In the genomic region with DNA sequence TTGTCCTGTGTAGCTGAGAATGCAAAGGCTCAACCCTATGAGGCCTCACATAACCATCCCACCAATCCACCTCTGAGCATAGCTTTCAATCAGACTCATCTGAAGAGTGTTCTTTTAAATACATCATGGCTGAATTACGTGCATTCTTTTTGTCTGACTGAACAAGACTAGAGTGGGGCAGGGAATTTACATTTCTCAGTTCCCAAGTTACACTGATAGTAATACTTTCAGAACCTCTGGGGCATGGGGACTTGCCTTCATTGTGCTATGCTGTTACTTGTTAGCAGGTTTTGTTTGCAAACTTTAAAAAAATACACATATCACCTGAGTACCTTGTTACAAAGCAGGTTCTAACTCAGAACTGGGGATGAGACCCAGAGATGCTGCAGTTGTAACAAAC, we compare ENCODE assay signal across 39 mouse cellular contexts. TPM values are rescaled to one million over a fixed set of nuclear protein-coding genes. Genes with fewer than 3 reads are reported as not detected.
"Had no signal": no experiment of that assay in that cellular context is flagged by ENCODE, and none has a peak within 500 bp of the region (broad histone marks: within the 10 kb centered on the region; RNA-seq: fewer than 3 reads in every experiment).

No protein-coding gene starts in this region.

- H3K4me3 ChIP-seq: embryonic facial prominence, embryonic 10.5 days; embryonic facial prominence, embryonic 12.5 days; embryonic facial prominence, embryonic 13.5 days; embryonic facial prominence, embryonic 15.5 days; erythroblast, embryonic 14.5 days; forebrain, embryonic 10.5 days; forebrain, embryonic 12.5 days; forebrain, embryonic 13.5 days; forebrain, embryonic 15.5 days; gastrocnemius, adult 2 months; heart, adult 2 months had no signal

- H3K4me1 ChIP-seq: embryonic facial prominence, embryonic 10.5 days; embryonic facial prominence, embryonic 12.5 days; embryonic facial prominence, embryonic 13.5 days; embryonic facial prominence, embryonic 15.5 days; forebrain, embryonic 10.5 days; forebrain, embryonic 12.5 days; forebrain, embryonic 13.5 days; forebrain, embryonic 15.5 days had no signal

- H3K36me3 ChIP-seq: embryonic facial prominence, embryonic 10.5 days; embryonic facial prominence, embryonic 12.5 days; embryonic facial prominence, embryonic 13.5 days; embryonic facial prominence, embryonic 15.5 days; forebrain, embryonic 10.5 days; forebrain, embryonic 12.5 days; forebrain, embryonic 15.5 days had no signal

- H3K27ac ChIP-seq: embryonic facial prominence, embryonic 10.5 days; embryonic facial prominence, embryonic 12.5 days; embryonic facial prominence, embryonic 13.5 days; embryonic facial prominence, embryonic 15.5 days; forebrain, embryonic 10.5 days; forebrain, embryonic 12.5 days; forebrain, embryonic 13.5 days; forebrain, embryonic 15.5 days; gastrocnemius, adult 2 months; heart, adult 2 months had no signal

- H3K27me3 ChIP-seq: embryonic facial prominence, embryonic 12.5 days; embryonic facial prominence, embryonic 13.5 days; embryonic facial prominence, embryonic 15.5 days; forebrain, embryonic 12.5 days; forebrain, embryonic 13.5 days; forebrain, embryonic 15.5 days had no signal

- DNase-seq: cerebellum, adult 9-10 months; cerebellum, adult 9-11 months; cerebellum, postnatal 10 days; cerebellum, postnatal 14 days; cerebellum, postnatal 25 days; cerebellum, postnatal 36 days; embryo, embryonic 11 days; forebrain, postnatal 0 days; gastrocnemius, adult 2 months; gastrocnemius, postnatal 10 days; gastrocnemius, postnatal 14 days; gastrocnemius, postnatal 25 days; gastrocnemius, postnatal 36 days; heart, adult 11 months; heart, adult 18-20 months; heart, adult 2 months had no signal

- H3K4me2 ChIP-seq: embryonic facial prominence, embryonic 12.5 days; embryonic facial prominence, embryonic 13.5 days; embryonic facial prominence, embryonic 15.5 days; forebrain, embryonic 12.5 days; forebrain, embryonic 13.5 days; forebrain, embryonic 15.5 days had no signal

- H3K9me3 ChIP-seq: embryonic facial prominence, embryonic 10.5 days; embryonic facial prominence, embryonic 12.5 days; embryonic facial prominence, embryonic 13.5 days; embryonic facial prominence, embryonic 15.5 days; forebrain, embryonic 10.5 days; forebrain, embryonic 12.5 days; forebrain, embryonic 13.5 days; forebrain, embryonic 15.5 days had no signal

- H3K9ac ChIP-seq: embryonic facial prominence, embryonic 12.5 days; embryonic facial prominence, embryonic 13.5 days; embryonic facial prominence, embryonic 15.5 days; forebrain, embryonic 12.5 days; forebrain, embryonic 13.5 days; forebrain, embryonic 15.5 days; forebrain, postnatal 0 days had no signal

RNA-seq across cellular contexts. Expression of a gene that starts 0.5 kb away (rescaled TPM):
- total RNA-seq: forebrain, postnatal 0 days; gastrocnemius, adult 18-20 months; gastrocnemius, adult 2 months; gastrocnemius, adult 8-10 months; gastrocnemius, postnatal 10 days; gastrocnemius, postnatal 14 days; gastrocnemius, postnatal 25 days; gastrocnemius, postnatal 36 days; gastrocnemius, postnatal 4 days; heart, adult 18-20 months; heart, adult 2 months; heart, adult 8-10 months had no signal
- polyA plus RNA-seq: cortical plate, adult 2 months; embryonic facial prominence, embryonic 10.5 days; embryonic facial prominence, embryonic 11.5 days; embryonic facial prominence, embryonic 12.5 days; embryonic facial prominence, embryonic 13.5 days; embryonic facial prominence, embryonic 14.5 days; embryonic facial prominence, embryonic 15.5 days; erythroblast, embryonic 14.5 days; forebrain, embryonic 10.5 days; forebrain, embryonic 11.5 days; forebrain, embryonic 12.5 days; forebrain, embryonic 13.5 days; forebrain, embryonic 14.5 days; forebrain, embryonic 15.5 days; forebrain, embryonic 16.5 days; forebrain, postnatal 0 days; frontal cortex, adult 2 months; gonadal fat pad, adult 2 months; heart, adult 2 months had no signal

RNA-seq across cellular contexts. Expression of a gene that starts 5.4 kb away (rescaled TPM):
- total RNA-seq: common myeloid progenitor, adult 5-6 weeks; forebrain, postnatal 0 days; gastrocnemius, adult 18-20 months; gastrocnemius, adult 2 months; gastrocnemius, adult 8-10 months; gastrocnemius, postnatal 10 days; gastrocnemius, postnatal 14 days; gastrocnemius, postnatal 25 days; gastrocnemius, postnatal 36 days; gastrocnemius, postnatal 4 days; granulocyte monocyte progenitor cell, adult 5-6 weeks; heart, adult 18-20 months; heart, adult 2 months; heart, adult 8-10 months had no signal
- polyA plus RNA-seq: cortical plate, adult 2 months; embryonic facial prominence, embryonic 10.5 days; embryonic facial prominence, embryonic 11.5 days; embryonic facial prominence, embryonic 12.5 days; embryonic facial prominence, embryonic 13.5 days; embryonic facial prominence, embryonic 14.5 days; embryonic facial prominence, embryonic 15.5 days; erythroblast, embryonic 14.5 days; forebrain, embryonic 10.5 days; forebrain, embryonic 11.5 days; forebrain, embryonic 12.5 days; forebrain, embryonic 13.5 days; forebrain, embryonic 14.5 days; forebrain, embryonic 15.5 days; forebrain, embryonic 16.5 days; forebrain, postnatal 0 days; frontal cortex, adult 2 months; gonadal fat pad, adult 2 months; heart, adult 2 months had no signal

RNA-seq across cellular contexts. Expression of a gene that starts 31.1 kb away (rescaled TPM):
- total RNA-seq: forebrain, postnatal 0 days; gastrocnemius, adult 18-20 months; gastrocnemius, adult 2 months; gastrocnemius, adult 8-10 months; gastrocnemius, postnatal 10 days; gastrocnemius, postnatal 14 days; gastrocnemius, postnatal 25 days; gastrocnemius, postnatal 36 days; gastrocnemius, postnatal 4 days; heart, adult 18-20 months; heart, adult 2 months; heart, adult 8-10 months had no signal
- polyA plus RNA-seq: cortical plate, adult 2 months; embryonic facial prominence, embryonic 10.5 days; embryonic facial prominence, embryonic 11.5 days; embryonic facial prominence, embryonic 12.5 days; embryonic facial prominence, embryonic 13.5 days; embryonic facial prominence, embryonic 14.5 days; embryonic facial prominence, embryonic 15.5 days; erythroblast, embryonic 14.5 days; forebrain, embryonic 10.5 days; forebrain, embryonic 11.5 days; forebrain, embryonic 12.5 days; forebrain, embryonic 13.5 days; forebrain, embryonic 14.5 days; forebrain, embryonic 15.5 days; forebrain, embryonic 16.5 days; forebrain, postnatal 0 days; frontal cortex, adult 2 months; gonadal fat pad, adult 2 months; heart, adult 2 months had no signal

RNA-seq across cellular contexts. Expression of a gene that starts 50.8 kb away (rescaled TPM):
- total RNA-seq: forebrain, postnatal 0 days; gastrocnemius, adult 18-20 months; gastrocnemius, adult 2 months; gastrocnemius, adult 8-10 months; gastrocnemius, postnatal 14 days; gastrocnemius, postnatal 25 days; gastrocnemius, postnatal 36 days; gastrocnemius, postnatal 4 days; heart, adult 18-20 months; heart, adult 2 months; heart, adult 8-10 months had no signal
- polyA plus RNA-seq: cortical plate, adult 2 months; embryonic facial prominence, embryonic 12.5 days; embryonic facial prominence, embryonic 13.5 days; embryonic facial prominence, embryonic 15.5 days; erythroblast, embryonic 14.5 days; forebrain, embryonic 10.5 days; forebrain, embryonic 11.5 days; forebrain, embryonic 12.5 days; forebrain, embryonic 13.5 days; forebrain, embryonic 14.5 days; forebrain, embryonic 15.5 days; forebrain, embryonic 16.5 days; forebrain, postnatal 0 days; frontal cortex, adult 2 months; gonadal fat pad, adult 2 months; heart, adult 2 months had no signal

RNA-seq across cellular contexts. Expression of a gene that starts 55.9 kb away (rescaled TPM):
- total RNA-seq: common myeloid progenitor, adult 5-6 weeks; forebrain, postnatal 0 days; gastrocnemius, adult 18-20 months; gastrocnemius, adult 2 months; gastrocnemius, adult 8-10 months; gastrocnemius, postnatal 10 days; gastrocnemius, postnatal 14 days; gastrocnemius, postnatal 25 days; gastrocnemius, postnatal 36 days; gastrocnemius, postnatal 4 days; granulocyte monocyte progenitor cell, adult 5-6 weeks; heart, adult 18-20 months; heart, adult 2 months; heart, adult 8-10 months had no signal
- polyA plus RNA-seq: cortical plate, adult 2 months; embryonic facial prominence, embryonic 10.5 days; embryonic facial prominence, embryonic 11.5 days; embryonic facial prominence, embryonic 12.5 days; embryonic facial prominence, embryonic 13.5 days; embryonic facial prominence, embryonic 14.5 days; embryonic facial prominence, embryonic 15.5 days; erythroblast, embryonic 14.5 days; forebrain, embryonic 10.5 days; forebrain, embryonic 11.5 days; forebrain, embryonic 12.5 days; forebrain, embryonic 13.5 days; forebrain, embryonic 14.5 days; forebrain, embryonic 15.5 days; forebrain, embryonic 16.5 days; forebrain, postnatal 0 days; frontal cortex, adult 2 months; gonadal fat pad, adult 2 months; heart, adult 2 months had no signal
